Mouse (Mus musculus) hindbrain, embryonic 16.5 days (tissue): ENCODE measurements around the gene Uqcc1. TPM values are rescaled to one million over a fixed set of nuclear protein-coding genes. Genes with fewer than 3 reads are reported as not detected.
"Not testable (repeated sequence)": the region's sequence is repeated elsewhere in the genome, so short reads cannot be mapped to it uniquely, and the experiment has no call there.

ENCODE experiments used
- ATAC-seq: fragments of 200-750 bp; cut with Nextera tagmentation; 2 replicates; pipeline ENCODE4 v1.8.0; 2017; ENCODE audit warnings: moderate TSS enrichment, moderate library complexity
- H3K27ac ChIP-seq: fragments of 300-500 bp; sonication (generic); 2 replicates; pipeline ENCODE4 v1.5.1; 2014; ENCODE audit warnings: low read depth, mild to moderate bottlenecking, control low read depth, low read length, moderate library complexity
- H3K27me3 ChIP-seq: fragments of 300-500 bp; sonication (generic); replicated peaks from 2 replicates; pipeline ENCODE4 v1.6.1; 2014; ENCODE audit warnings: low read length; ENCODE audit not compliant: control insufficient read depth, insufficient read depth
- H3K36me3 ChIP-seq: fragments of 300-500 bp; sonication (generic); 2 replicates; pipeline ENCODE4 v1.6.1; 2014; ENCODE audit warnings: mild to moderate bottlenecking, low read length, moderate library complexity, mixed read lengths; ENCODE audit not compliant: control insufficient read depth, insufficient read depth
- H3K4me1 ChIP-seq: fragments of 300-500 bp; sonication (generic); 2 replicates; pipeline ENCODE4 v1.6.1; 2014; ENCODE audit warnings: low read depth, low read length; ENCODE audit not compliant: control insufficient read depth, insufficient read depth
- H3K4me2 ChIP-seq: fragments of 300-500 bp; sonication (generic); 2 replicates; pipeline ENCODE4 v1.6.1; 2014; ENCODE audit warnings: mild to moderate bottlenecking, low read length, control low read depth, moderate library complexity
- H3K4me3 ChIP-seq: fragments of 300-500 bp; sonication (generic); 2 replicates; pipeline ENCODE4 v1.5.1; 2014; ENCODE audit warnings: mild to moderate bottlenecking, low read length, control low read depth, moderate library complexity
- H3K9ac ChIP-seq: fragments of 300-500 bp; sonication (generic); 2 replicates; pipeline ENCODE4 v1.6.1; 2014; ENCODE audit warnings: low read depth, mild to moderate bottlenecking, control low read depth, low read length, moderate library complexity
- H3K9me3 ChIP-seq: fragments of 300-500 bp; sonication (generic); 2 replicates; pipeline ENCODE4 v1.6.1; 2014; ENCODE audit warnings: mild to moderate bottlenecking, low read length, moderate library complexity; ENCODE audit not compliant: control insufficient read depth
- WGBS: fragments of 180-500 bp; shearing (Covaris S2); extraction: QIAGEN DNeasy Blood & Tissue Kit; methylation state at CpG from one replicate; pipeline ENCODE4 v1.1.7; 2014; 5-methylcytosine and 5-hydroxymethylcytosine counted together
- polyA plus RNA-seq: library from polyadenylated mRNA; unstranded; fragments of >200 nt; fragmentation: Nextera tagmentation; extraction: Ambion mirVana; gene quantifications from 2 replicates; pipeline ENCODE4 v1.2.1, GENCODE M21; 2015

The Uqcc1 gene
- polyA plus RNA-seq, 1 experiment from 2014 or later = 74.9 TPM

GRCm38 (mm10) chr2:155850120-155850519, 80.0 kb downstream of the Uqcc1 start:
- 81% methylated on average over 7 of the region's 7 CpGs for WGBS
- ATAC-seq = no peak
- no peaks in the 10 kb centered on the region for H3K27me3 ChIP-seq
- no peaks in the 10 kb centered on the region for H3K4me1 ChIP-seq
- H3K36me3 ChIP-seq = peaks cover 13% of the 10 kb centered on the region
- no peak overlapping the region for H3K9ac ChIP-seq
- H3K4me3 ChIP-seq = no peak overlapping the region
- no peaks in the 10 kb centered on the region for H3K9me3 ChIP-seq
- no peak overlapping the region for H3K4me2 ChIP-seq
- H3K27ac ChIP-seq = no peak overlapping the region

DNA sequence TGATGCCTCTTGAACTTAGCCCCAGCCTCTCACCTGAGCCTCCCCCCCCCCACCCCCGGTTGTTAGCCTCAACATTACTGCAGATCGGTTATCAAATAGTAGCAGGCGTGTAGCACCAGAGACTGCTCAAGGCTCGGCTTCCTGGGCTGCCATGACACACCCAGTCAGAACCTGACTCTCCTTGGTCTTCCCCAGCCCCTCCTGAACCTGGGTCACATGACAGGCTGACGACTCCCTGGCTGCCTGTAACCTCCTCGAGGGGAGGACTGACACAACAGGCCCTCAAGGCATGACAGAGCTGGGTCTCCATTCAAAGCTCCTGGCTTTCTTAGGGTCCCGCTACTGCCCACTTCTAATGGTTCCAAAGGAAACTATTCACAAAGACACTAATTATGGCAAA, 80.6 kb downstream of the Uqcc1 start:
- Histone ChIP-seq H3K9ac (no peak overlapping the region), H3K4me1 (no peaks in the 10 kb centered on the region), H3K36me3 (peaks cover 13% of the 10 kb centered on the region), H3K4me2 (no peak overlapping the region), H3K9me3 (no peaks in the 10 kb centered on the region), H3K4me3 (no peak overlapping the region), H3K27me3 (no peaks in the 10 kb centered on the region), H3K27ac (no peak overlapping the region)
- no peak for ATAC-seq
- 76% methylated on average over 7 of the region's 7 CpGs for WGBS

- WGBS = 29% methylated on average over 6 of the region's 6 CpGs
- Histone ChIP-seq H3K4me2 (no peak overlapping the region), H3K27ac (no peak overlapping the region), H3K9me3 (no peaks in the 10 kb centered on the region), H3K27me3 (no peaks in the 10 kb centered on the region), H3K4me1 (no peaks in the 10 kb centered on the region), H3K9ac (no peak overlapping the region), H3K36me3 (peaks cover 13% of the 10 kb centered on the region), H3K4me3 (no peak overlapping the region)
- 0 out of 2 replicates have a peak, but pooled peaks have one; percentile 20 for ATAC-seq
These were observed 81.8 kb downstream of the Uqcc1 start for GRCm38 (mm10) chr2:155848291-155848690.

GRCm38 (mm10) chr2:155846930-155847329, 83.2 kb downstream of the Uqcc1 start:
- Histone ChIP-seq H3K4me1 (no peaks in the 10 kb centered on the region), H3K27ac (no peak overlapping the region), H3K36me3 (peaks cover 13% of the 10 kb centered on the region), H3K4me3 (no peak overlapping the region), H3K4me2 (no peak overlapping the region), H3K9ac (no peak overlapping the region), H3K27me3 (no peaks in the 10 kb centered on the region), H3K9me3 (no peaks in the 10 kb centered on the region)
- no peak for ATAC-seq
- 89% methylated on average over 8 of the region's 8 CpGs for WGBS

GRCm38 (mm10) chr2:155838961-155839360, 91.1 kb downstream of the Uqcc1 start:
- 85% methylated on average over 4 of the region's 4 CpGs for WGBS
- no peak for ATAC-seq

DNA sequence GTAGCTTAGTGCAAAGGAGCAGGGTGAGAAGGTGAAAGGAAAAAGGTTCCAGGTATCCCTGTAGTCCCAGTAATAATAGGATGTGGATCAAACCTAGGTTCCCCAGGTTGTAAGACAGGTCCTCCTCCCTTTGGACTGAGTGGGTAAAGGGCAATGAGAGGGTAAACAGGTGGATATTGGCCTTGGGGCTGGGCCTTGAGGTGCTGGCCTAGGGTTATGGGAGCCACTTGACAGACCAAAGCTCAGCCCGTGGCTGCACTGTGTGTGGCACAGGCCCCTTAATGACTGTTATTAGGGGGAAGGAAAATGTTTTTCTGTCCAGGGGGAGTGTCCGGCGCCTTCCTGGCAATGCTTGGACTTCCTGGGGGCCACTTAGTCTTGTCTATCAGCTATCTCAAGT, 92.1 kb downstream of the Uqcc1 start:
- no peak overlapping the region for H3K4me2 ChIP-seq
- no peak overlapping the region for H3K9ac ChIP-seq
- no peak overlapping the region for H3K4me3 ChIP-seq
- H3K9me3 ChIP-seq = no peaks in the 10 kb centered on the region
- H3K36me3 ChIP-seq = no peaks in the 10 kb centered on the region
- H3K27ac ChIP-seq = no peak overlapping the region
- H3K4me1 ChIP-seq = no peaks in the 10 kb centered on the region
- WGBS = 79% methylated on average over 3 of the region's 3 CpGs
- ATAC-seq = no peak
- no peaks in the 10 kb centered on the region for H3K27me3 ChIP-seq

More at GRCm38 (mm10) chr2:155838961-155839360, 91.1 kb downstream of the Uqcc1 start:
- no peak overlapping the region for H3K27ac ChIP-seq
- no peaks in the 10 kb centered on the region for H3K9me3 ChIP-seq
- no peak overlapping the region for H3K4me3 ChIP-seq
- no peaks in the 10 kb centered on the region for H3K27me3 ChIP-seq
- no peaks in the 10 kb centered on the region for H3K36me3 ChIP-seq
- no peak overlapping the region for H3K4me2 ChIP-seq
- H3K9ac ChIP-seq = no peak overlapping the region
- no peaks in the 10 kb centered on the region for H3K4me1 ChIP-seq

DNA sequence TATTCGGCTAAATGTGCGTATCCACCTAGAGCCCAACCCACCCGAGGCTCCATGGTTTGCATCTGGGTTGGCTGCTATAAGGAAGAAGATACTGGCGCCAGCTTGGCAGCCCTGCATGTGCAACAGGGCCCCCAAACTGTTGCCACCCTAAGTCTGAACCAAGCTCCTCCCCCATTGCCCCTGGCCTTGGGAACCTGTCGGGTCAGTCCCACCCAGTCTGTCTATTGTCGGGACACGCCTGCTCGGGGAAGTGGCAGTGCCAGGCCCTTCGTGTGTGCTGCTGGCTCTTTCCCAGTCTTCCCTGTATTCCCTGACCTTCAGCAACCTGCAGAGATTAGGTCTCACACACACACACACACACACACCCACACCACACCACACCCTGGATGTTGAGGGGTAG, 95.4 kb downstream of the Uqcc1 start, which contains the start of gene Fam83c:
TSS of gene Fam83c (minus strand) at position 123 of the 400 bp plus-strand sequence.
- no peak for ATAC-seq

DNA sequence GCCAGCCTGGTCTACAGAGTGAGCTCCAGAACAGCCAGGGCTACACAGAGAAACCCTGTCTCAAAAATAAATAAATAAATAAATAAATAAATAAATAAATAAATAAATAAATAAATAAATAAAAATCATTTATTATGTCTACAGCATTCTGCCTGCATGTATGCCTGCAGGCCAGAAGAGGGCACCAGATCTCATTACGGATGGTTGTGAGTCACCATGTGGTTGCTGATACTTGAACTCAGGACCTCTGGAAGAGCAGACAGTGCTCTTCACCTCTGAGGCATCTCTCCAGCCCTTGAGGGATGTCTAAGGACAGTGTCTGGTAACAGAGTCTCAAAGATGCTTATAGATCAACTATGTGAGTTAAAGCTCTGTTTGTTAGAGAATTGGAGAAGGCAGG, 98.0 kb downstream of the Uqcc1 start:
- H3K36me3 ChIP-seq, H3K9ac ChIP-seq, ATAC-seq, H3K27me3 ChIP-seq, H3K4me3 ChIP-seq, H3K4me2 ChIP-seq, H3K27ac ChIP-seq, H3K9me3 ChIP-seq, H3K4me1 ChIP-seq: not testable (repeated sequence)
- WGBS = 81% methylated on average over 1 of the region's 1 CpGs

More for the DNA sequence above, 95.4 kb downstream of the Uqcc1 start, which contains the start of gene Fam83c:
- Histone ChIP-seq H3K27ac (no peak within 1 kb of the TSS), H3K27me3 (no peaks in the 10 kb centered on the region), H3K4me2 (no peak within 1 kb of the TSS), H3K4me1 (no peaks in the 10 kb centered on the region), H3K9ac (no peak within 1 kb of the TSS), H3K4me3 (no peak within 1 kb of the TSS), H3K9me3 (no peaks in the 10 kb centered on the region), H3K36me3 (no peaks in the 10 kb centered on the region)
- WGBS = 64% methylated on average over 9 of the region's 9 CpGs

DNA sequence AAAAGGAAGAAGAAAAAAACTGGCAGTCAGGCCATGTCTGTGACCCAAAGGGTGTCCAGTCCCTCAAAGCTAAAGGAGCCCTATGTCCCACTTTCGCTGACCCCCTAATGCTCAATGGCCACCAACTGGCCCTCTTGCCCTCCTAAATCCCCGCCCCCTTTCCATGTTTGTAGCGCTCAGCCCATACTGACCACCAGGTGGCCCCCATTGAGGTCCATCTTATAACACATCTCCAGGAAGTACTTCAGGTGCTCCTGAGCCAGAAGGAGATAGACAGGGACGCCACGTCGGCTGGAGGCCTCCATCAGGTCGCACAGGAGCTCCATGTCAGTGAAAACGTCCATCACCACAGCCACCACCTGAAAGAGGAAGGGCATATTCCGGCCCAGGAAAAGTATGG, 98.8 kb downstream of the Uqcc1 start:
- Histone ChIP-seq H3K4me2 (no peak overlapping the region), H3K27ac (no peak overlapping the region), H3K27me3 (no peaks in the 10 kb centered on the region), H3K9me3 (no peaks in the 10 kb centered on the region), H3K36me3 (no peaks in the 10 kb centered on the region), H3K4me1 (peaks cover 8% of the 10 kb centered on the region), H3K4me3 (no peak overlapping the region), H3K9ac (no peak overlapping the region)
- ATAC-seq = no peak
- 64% methylated on average over 9 of the region's 9 CpGs for WGBS

DNA sequence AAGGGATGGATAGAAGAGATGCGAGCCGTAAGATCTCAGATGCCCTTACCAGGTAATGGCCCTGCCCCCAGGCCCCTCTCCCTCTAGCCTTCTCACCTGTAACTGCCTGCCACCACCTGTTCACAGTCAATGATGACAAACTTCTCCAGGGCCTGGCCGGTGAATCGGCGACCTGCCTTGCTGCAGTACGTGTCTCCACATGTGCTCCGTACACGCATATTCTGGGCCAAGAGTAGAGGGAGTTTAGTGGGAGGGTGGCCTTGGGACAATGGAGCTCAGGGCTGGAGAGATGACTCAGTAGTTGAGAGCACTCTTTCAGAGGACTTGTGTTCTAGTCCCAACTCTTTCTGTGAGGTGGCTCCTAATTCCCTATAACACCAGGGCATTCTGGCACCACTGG, 99.3 kb downstream of the Uqcc1 start:
- ATAC-seq = no peak
- H3K27ac ChIP-seq = no peak overlapping the region
- H3K36me3 ChIP-seq = no peaks in the 10 kb centered on the region
- H3K4me2 ChIP-seq = no peak overlapping the region
- H3K27me3 ChIP-seq = no peaks in the 10 kb centered on the region
- H3K4me1 ChIP-seq = peaks cover 9% of the 10 kb centered on the region
- no peak overlapping the region for H3K4me3 ChIP-seq
- 92% methylated on average over 8 of the region's 8 CpGs for WGBS
- no peaks in the 10 kb centered on the region for H3K9me3 ChIP-seq
- H3K9ac ChIP-seq = no peak overlapping the region
